Mouse (Mus musculus) CD4-positive, CD25-positive, alpha-beta regulatory T cell, adult 4 months (primary cell): ENCODE results near the gene Dnase1l2. TPM values are rescaled to one million over a fixed set of nuclear protein-coding genes. Genes with fewer than 3 reads are reported as not detected.

Experiments
- ATAC-seq: one replicate; pipeline ENCODE4 v1.8.0; 2017
- polyA plus RNA-seq, 2 experiments: library from polyadenylated mRNA; unstranded; fragments of 100-300 nt; shearing (Covaris generic); gene quantifications; one replicate each; pipeline ENCODE4 v1.2.1; 2017

The Dnase1l2 gene
- 1 to 10 TPM; 7.4 to 8.3 TPM for polyA plus RNA-seq

GRCm38 (mm10) chr17:24442632-24443155 lies at the start of gene Dnase1l2:
Dnase1l2 (minus strand) TSS chr17:24443105.
- ATAC-seq = no peak

GRCm38 (mm10) chr17:24490399-24490798 lies 47.5 kb upstream of the Dnase1l2 start:
- ATAC-seq = no peak

GRCm38 (mm10) chr17:24489265-24490030 lies 46.5 kb upstream of the Dnase1l2 start:
- ATAC-seq = no peak

- ATAC-seq = peak; percentile 43
Observed at GRCm38 (mm10) chr17:24488662-24489264, 45.9 kb upstream of the Dnase1l2 start.

- no peak for ATAC-seq
Observed at GRCm38 (mm10) chr17:24488186-24488661, 45.3 kb upstream of the Dnase1l2 start, which contains the start of gene Caskin1. Caskin1 (plus strand) TSS chr17:24488601.

- ATAC-seq = no peak
Observed at GRCm38 (mm10) chr17:24485090-24485860, 42.4 kb upstream of the Dnase1l2 start.

GRCm38 (mm10) chr17:24483495-24483894 lies 40.6 kb upstream of the Dnase1l2 start:
- no peak for ATAC-seq

- no peak for ATAC-seq
Observed at GRCm38 (mm10) chr17:24481027-24481815, 38.3 kb upstream of the Dnase1l2 start.

GRCm38 (mm10) chr17:24480201-24480826 lies 37.4 kb upstream of the Dnase1l2 start:
- ATAC-seq = no peak

GRCm38 (mm10) chr17:24479431-24479830 lies 36.5 kb upstream of the Dnase1l2 start:
- ATAC-seq = no peak

- peak; percentile 94 for ATAC-seq
Observed at GRCm38 (mm10) chr17:24478663-24479380, 35.9 kb upstream of the Dnase1l2 start, which contains the start of gene Mlst8. Mlst8 (minus strand) TSS chr17:24479078.

GRCm38 (mm10) chr17:24477985-24478600 lies 35.2 kb upstream of the Dnase1l2 start:
- no peak for ATAC-seq

GRCm38 (mm10) chr17:24477053-24477984 lies 34.4 kb upstream of the Dnase1l2 start:
- ATAC-seq = no peak

GRCm38 (mm10) chr17:24476022-24476776 lies 33.3 kb upstream of the Dnase1l2 start:
- no peak for ATAC-seq

GRCm38 (mm10) chr17:24475586-24475985 lies 32.7 kb upstream of the Dnase1l2 start:
- no peak for ATAC-seq

- no peak for ATAC-seq
Observed at GRCm38 (mm10) chr17:24474557-24474956, 31.7 kb upstream of the Dnase1l2 start.

- no peak for ATAC-seq
Observed at GRCm38 (mm10) chr17:24473612-24474275, 30.8 kb upstream of the Dnase1l2 start, which contains the start of gene Bricd5. Bricd5 (plus strand) TSS chr17:24473884.

- ATAC-seq = no peak
Observed at GRCm38 (mm10) chr17:24472512-24472911, 29.6 kb upstream of the Dnase1l2 start.
